Mouse (Mus musculus): ENCODE data around the gene Mtif3.
A peak's percentile ranks its signal among the peaks of the same experiment; 100 is the strongest.

DNA sequence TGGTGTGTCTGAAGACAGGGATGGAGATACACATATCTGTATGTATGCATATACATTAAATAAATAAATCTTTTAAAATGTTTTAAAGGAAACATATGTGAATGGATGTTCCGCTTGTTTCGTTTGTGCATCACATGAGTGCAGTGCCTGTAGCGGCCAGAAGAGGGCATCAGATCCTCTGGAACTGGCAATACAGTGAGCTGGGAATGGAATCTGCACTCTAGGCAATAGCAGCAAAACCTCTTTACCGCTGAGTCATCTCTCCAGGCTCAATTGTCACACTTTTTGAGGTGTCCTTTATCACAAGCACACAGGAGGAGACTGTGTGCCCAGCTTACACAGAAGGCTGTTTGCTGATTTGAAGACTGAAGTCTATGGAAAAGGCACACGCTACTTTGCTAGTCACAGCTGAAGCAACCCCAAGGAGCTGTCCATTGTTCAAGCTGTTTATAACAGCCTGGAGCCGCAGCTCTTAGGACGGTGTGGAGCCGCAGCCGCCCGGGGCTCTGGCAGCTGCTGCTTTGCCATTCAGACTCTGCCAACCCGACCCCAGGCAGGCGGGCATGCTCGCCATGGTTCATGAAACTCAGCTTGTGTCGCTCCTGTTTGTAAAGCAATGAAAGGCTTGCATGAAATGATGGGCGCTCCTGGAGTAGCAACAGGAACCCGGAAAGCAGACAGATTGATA, 24.3 kb downstream of the Mtif3 start:
- peak; percentile 82 for TF ChIP-seq CTCF (conservative IDR thresholded peaks at IDR 0.05; ENCODE audit: low read length)
- no peak for TF ChIP-seq NANOG (IDR thresholded peaks at IDR 0.05; ENCODE audit: borderline replicate concordance, low read length)
- no peak for TF ChIP-seq POU5F1 (IDR thresholded peaks at IDR 0.05; ENCODE audit: borderline replicate concordance, low read length)
